Mouse (Mus musculus) embryonic fibroblast, embryonic 13.5 days (primary cell): ENCODE results near the gene Fkbp3.

Source experiments
- CTCF ChIP-seq: IDR thresholded peaks from 2 replicates; pipeline ENCODE4 v1.5.1; 2011; ENCODE audit warnings: mild to moderate bottlenecking, control low read depth, low read length, moderate library complexity, borderline replicate concordance; ENCODE audit not compliant: insufficient read depth
- POLR2A ChIP-seq: IDR thresholded peaks from 2 replicates; pipeline ENCODE4 v1.6.1; 2011; ENCODE audit warnings: low read depth, mild to moderate bottlenecking, control low read depth, low read length, moderate library complexity

DNA sequence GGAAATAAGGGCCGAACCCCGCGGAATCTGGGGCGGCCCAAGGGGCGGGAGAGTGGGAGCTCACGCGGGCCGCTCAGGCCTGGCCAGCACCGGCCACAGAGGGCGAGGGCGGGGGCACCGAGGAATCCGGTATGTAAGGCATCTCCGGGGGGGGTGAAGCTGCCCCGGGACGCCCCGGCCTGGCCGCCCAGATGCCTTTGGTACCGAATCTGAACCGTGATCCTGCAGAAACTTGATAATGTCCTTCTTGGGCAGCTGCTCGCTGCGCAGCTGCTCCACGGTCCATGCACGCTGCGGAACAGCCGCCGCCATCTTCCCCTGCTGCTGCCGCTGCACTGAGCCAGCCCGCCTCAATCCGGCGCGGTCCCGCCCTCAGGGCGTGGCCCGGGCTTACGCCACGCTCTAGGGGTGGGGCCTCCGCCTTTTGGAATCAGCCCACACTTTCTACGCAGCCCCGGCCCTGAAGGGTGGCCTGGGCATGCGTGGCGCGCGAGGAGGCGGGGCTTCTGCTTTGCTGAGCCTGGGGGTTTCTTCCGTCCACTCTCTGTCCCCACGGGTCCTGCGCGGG lies at the start of gene Fkbp3:
- TF ChIP-seq CTCF = no peak
- peak; percentile 97 for TF ChIP-seq POLR2A
